Mouse (Mus musculus) olfactory bulb, adult 2 months (tissue): ENCODE measurements around the gene Tbc1d10a.

Experiments used
- CTCF ChIP-seq: fragments of 200-500 bp; IDR thresholded peaks from 2 replicates; pipeline ENCODE4 v1.5.1; 2012; ENCODE audit warnings: low read depth, mild to moderate bottlenecking, low read length, moderate library complexity; ENCODE audit not compliant: insufficient read depth
- POLR2A ChIP-seq: fragments of 200-500 bp; IDR thresholded peaks from 2 replicates; pipeline ENCODE4 v1.6.1; 2012; ENCODE audit warnings: mild to moderate bottlenecking, low read depth, low read length, moderate library complexity; ENCODE audit not compliant: insufficient read depth

GRCm38 (mm10) chr11:4226569-4227325 is 40.2 kb downstream of the Tbc1d10a start:
- TF ChIP-seq POLR2A (no peak), CTCF (no peak)
